Mouse (Mus musculus) liver, postnatal 0 days (tissue): ENCODE measurements around the gene Clstn2. TPM values are rescaled to one million over a fixed set of nuclear protein-coding genes. Genes with fewer than 3 reads are reported as not detected.

Source experiments
- ATAC-seq: fragments of 200-750 bp; cut with Nextera tagmentation; 2 replicates; pipeline ENCODE4 v1.8.0; 2017; ENCODE audit warnings: mild to moderate bottlenecking, moderate library complexity
- DNase-seq: peaks from one replicate; pipeline ENCODE4 v3.0.0-alpha.2; 2016
- H3K27ac ChIP-seq: fragments of 300-500 bp; sonication (generic); 2 replicates; pipeline ENCODE4 v1.5.1; 2014; ENCODE audit warnings: antibody characterized with exemption, moderate library complexity, mild to moderate bottlenecking, low read depth
- H3K27me3 ChIP-seq: fragments of 300-500 bp; sonication (generic); 2 replicates; pipeline ENCODE4 v1.6.1; 2014; ENCODE audit warnings: low read length, control low read depth, mixed read lengths; ENCODE audit not compliant: insufficient read depth
- H3K36me3 ChIP-seq: fragments of 300-500 bp; sonication (generic); replicated peaks from 2 replicates; pipeline ENCODE4 v1.6.1; 2014; ENCODE audit warnings: mild to moderate bottlenecking, control low read depth, low read length, moderate library complexity, mixed read lengths; ENCODE audit not compliant: insufficient read depth
- H3K4me1 ChIP-seq: fragments of 300-500 bp; sonication (generic); 2 replicates; pipeline ENCODE4 v1.6.1; 2014; ENCODE audit warnings: antibody characterized with exemption, mild to moderate bottlenecking, control low read depth; ENCODE audit not compliant: insufficient read depth
- H3K4me2 ChIP-seq: fragments of 300-500 bp; sonication (generic); 2 replicates; pipeline ENCODE4 v1.6.1; 2014; ENCODE audit warnings: low read depth, mild to moderate bottlenecking, low read length, moderate library complexity, mixed read lengths
- H3K4me3 ChIP-seq: fragments of 300-500 bp; sonication (generic); 2 replicates; pipeline ENCODE4 v1.5.1; 2014; ENCODE audit warnings: low read depth, low read length
- H3K9ac ChIP-seq: fragments of 300-500 bp; sonication (generic); replicated peaks from 2 replicates; pipeline ENCODE4 v1.6.1; 2014; ENCODE audit warnings: mild to moderate bottlenecking, moderate library complexity
- H3K9me3 ChIP-seq: fragments of 300-500 bp; sonication (generic); 2 replicates; pipeline ENCODE4 v1.6.1; 2016; ENCODE audit warnings: mild to moderate bottlenecking, control low read depth, low read length, mixed read lengths
- CTCF ChIP-seq: sonication (generic); IDR thresholded peaks from 2 replicates; pipeline ENCODE4 v1.5.1; 2016; ENCODE audit warnings: antibody characterized with exemption, low read depth
- EP300 ChIP-seq: IDR thresholded peaks from 2 replicates; pipeline ENCODE4 v1.6.1; 2016; ENCODE audit warnings: antibody characterized with exemption, low read depth, mild to moderate bottlenecking
- WGBS: fragments of 180-500 bp; shearing (Covaris S2); extraction: QIAGEN DNeasy Blood & Tissue Kit; methylation state at CpG from one replicate; pipeline ENCODE4 v1.1.7; 2014; ENCODE audit not compliant: insufficient replicate concordance; 5-methylcytosine and 5-hydroxymethylcytosine counted together
- polyA plus RNA-seq: library from polyadenylated mRNA; unstranded; fragments of >200 nt; fragmentation: Nextera tagmentation; extraction: Ambion mirVana; gene quantifications from 2 replicates; pipeline ENCODE4 v1.2.1, GENCODE M21; 2015

Clstn2 gene
- polyA plus RNA-seq, 1 experiment from 2014 or later = 0.12 TPM

GRCm38 (mm10) chr9:97829919-97830318, 203.1 kb downstream of the Clstn2 start:
- WGBS = 49% methylated on average over 2 of the region's 2 CpGs
- ATAC-seq (no peak), DNase-seq (no peak)
- Histone ChIP-seq H3K4me2 (no peak overlapping the region), H3K4me1 (no peaks in the 10 kb centered on the region), H3K27me3 (no peaks in the 10 kb centered on the region), H3K36me3 (no peaks in the 10 kb centered on the region), H3K9me3 (no peaks in the 10 kb centered on the region), H3K27ac (no peak overlapping the region), H3K9ac (no peak overlapping the region), H3K4me3 (no peak overlapping the region)
- TF ChIP-seq CTCF (no peak), EP300 (no peak)

GRCm38 (mm10) chr9:97827689-97828088, 205.3 kb downstream of the Clstn2 start:
- 68% methylated on average over 10 of the region's 10 CpGs for WGBS
- H3K4me1 ChIP-seq = no peaks in the 10 kb centered on the region
- DNase-seq (no peak), ATAC-seq (no peak)
- H3K4me3 ChIP-seq = no peak overlapping the region
- no peaks in the 10 kb centered on the region for H3K27me3 ChIP-seq
- H3K9me3 ChIP-seq = no peaks in the 10 kb centered on the region
- H3K9ac ChIP-seq = no peak overlapping the region
- TF ChIP-seq CTCF = no peak
- no peak for TF ChIP-seq EP300
- no peaks in the 10 kb centered on the region for H3K36me3 ChIP-seq
- H3K27ac ChIP-seq = no peak overlapping the region
- no peak overlapping the region for H3K4me2 ChIP-seq

GRCm38 (mm10) chr9:97826077-97826947, 206.7 kb downstream of the Clstn2 start:
- TF ChIP-seq EP300 (no peak), CTCF (no peak)
- no peak for ATAC-seq
- Histone ChIP-seq H3K4me3 (no peak overlapping the region), H3K9me3 (no peaks in the 10 kb centered on the region), H3K4me1 (no peaks in the 10 kb centered on the region), H3K27ac (no peak overlapping the region), H3K27me3 (no peaks in the 10 kb centered on the region), H3K36me3 (no peaks in the 10 kb centered on the region), H3K9ac (no peak overlapping the region), H3K4me2 (no peak overlapping the region)
- 77% methylated on average over 16 of the region's 16 CpGs for WGBS
- DNase-seq = no peak

- no peak for ATAC-seq
- TF ChIP-seq EP300 = no peak
- TF ChIP-seq CTCF = no peak
- 34% methylated on average over 4 of the region's 4 CpGs for WGBS
Observed at GRCm38 (mm10) chr9:97817116-97817515, 215.9 kb downstream of the Clstn2 start.

GRCm38 (mm10) chr9:97816143-97816805, 216.7 kb downstream of the Clstn2 start:
- DNase-seq = no peak
- H3K4me2 ChIP-seq = no peak overlapping the region
- WGBS = 64% methylated on average over 3 of the region's 3 CpGs
- no peak overlapping the region for H3K4me3 ChIP-seq
- no peaks in the 10 kb centered on the region for H3K36me3 ChIP-seq
- TF ChIP-seq EP300 (no peak), CTCF (no peak)
- no peaks in the 10 kb centered on the region for H3K9me3 ChIP-seq
- no peaks in the 10 kb centered on the region for H3K27me3 ChIP-seq
- H3K27ac ChIP-seq = no peak overlapping the region
- ATAC-seq = no peak
- H3K9ac ChIP-seq = no peak overlapping the region
- no peaks in the 10 kb centered on the region for H3K4me1 ChIP-seq

More at GRCm38 (mm10) chr9:97817116-97817515, 215.9 kb downstream of the Clstn2 start:
- no peak overlapping the region for H3K27ac ChIP-seq
- H3K4me2 ChIP-seq = no peak overlapping the region
- H3K4me1 ChIP-seq = no peaks in the 10 kb centered on the region
- no peaks in the 10 kb centered on the region for H3K27me3 ChIP-seq
- no peak overlapping the region for H3K9ac ChIP-seq
- H3K36me3 ChIP-seq = no peaks in the 10 kb centered on the region
- DNase-seq = no peak
- no peak overlapping the region for H3K4me3 ChIP-seq
- no peaks in the 10 kb centered on the region for H3K9me3 ChIP-seq

GRCm38 (mm10) chr9:97813157-97813556, 219.8 kb downstream of the Clstn2 start:
- Histone ChIP-seq H3K27me3 (no peaks in the 10 kb centered on the region), H3K36me3 (no peaks in the 10 kb centered on the region), H3K9me3 (no peaks in the 10 kb centered on the region), H3K4me2 (no peak overlapping the region), H3K27ac (no peak overlapping the region), H3K4me1 (no peaks in the 10 kb centered on the region), H3K4me3 (no peak overlapping the region), H3K9ac (no peak overlapping the region)
- TF ChIP-seq CTCF (no peak), EP300 (no peak)
- no peak for DNase-seq
- ATAC-seq = no peak
- WGBS = 56% methylated on average over 3 of the region's 3 CpGs
